Mouse (Mus musculus) layer of hippocampus, adult 2 months (tissue): Measurements from ENCODE around the gene Olfr286. TPM values are rescaled to one million over a fixed set of nuclear protein-coding genes. Genes with fewer than 3 reads are reported as not detected.
A peak's percentile ranks its signal among the peaks of the same experiment; 100 is the strongest.

Experiments
- DNase-seq, 2 experiments: peaks; one replicate each; pipeline ENCODE4 v3.0.0; 2022; ENCODE audit warnings: low spot score in 2 of 2
- H3K27ac ChIP-seq: fragments of 200-600 bp; 2 replicates; pipeline ENCODE4 v1.8.1; 2022
- H3K4me3 ChIP-seq: fragments of 200-600 bp; 2 replicates; pipeline ENCODE4 v1.8.1; 2022; ENCODE audit warnings: mild to moderate bottlenecking
- CTCF ChIP-seq: fragments of 200-600 bp; conservative IDR thresholded peaks from 2 replicates; pipeline ENCODE4 v1.8.1; 2022; ENCODE audit warnings: antibody characterized with exemption, mild to moderate bottlenecking, moderate library complexity
- total RNA-seq, 2 experiments: library from RNA; stranded (reverse); gene quantifications; 2 replicates each; pipeline ENCODE4 v1.2.3; 2021

Gene Olfr286
- total RNA-seq, 2 experiments from 2014 or later, result not detected

DNA sequence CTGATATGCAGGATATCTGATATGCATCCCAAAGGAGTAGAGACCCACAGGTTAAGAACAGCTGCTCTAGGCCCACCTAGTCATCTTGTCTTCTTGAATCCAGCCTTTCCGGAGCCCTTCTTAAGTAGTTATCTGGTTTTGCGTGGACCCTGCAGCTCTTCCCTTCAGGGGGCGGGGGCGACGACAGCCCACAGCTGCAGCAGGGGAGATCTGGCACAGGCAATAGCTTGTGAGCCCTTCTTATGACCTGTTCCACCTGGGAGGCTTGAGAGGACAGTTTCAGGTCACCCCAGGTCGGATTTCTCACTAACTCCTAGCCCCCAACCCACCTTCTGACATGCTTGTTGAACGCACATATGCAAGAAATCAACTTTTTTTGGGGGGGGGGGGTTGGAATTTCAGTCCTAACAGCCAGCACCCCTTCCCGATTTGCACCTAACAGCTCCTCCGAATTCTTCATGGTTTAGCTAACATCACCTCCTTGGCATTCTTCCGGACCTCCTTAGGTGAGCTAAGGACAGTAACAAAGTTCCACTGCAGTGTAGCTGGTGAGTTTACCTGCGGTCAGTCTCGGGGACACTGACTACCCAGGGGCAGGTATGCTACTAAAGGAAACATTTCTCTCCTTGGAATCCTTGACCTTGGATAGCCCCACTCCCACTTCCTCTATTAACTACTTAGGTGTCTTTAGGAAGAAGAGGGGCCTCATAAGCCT lies 52.2 kb downstream of the Olfr286 start:
- DNase-seq, result no peak
- H3K4me3 ChIP-seq, result peak overlapping the region; percentile 81; the same call in 1 of the 2 replicates
- peak overlapping the region; percentile 91; the same call in 1 of the 2 replicates for H3K27ac ChIP-seq
- TF ChIP-seq CTCF, result no peak

DNA sequence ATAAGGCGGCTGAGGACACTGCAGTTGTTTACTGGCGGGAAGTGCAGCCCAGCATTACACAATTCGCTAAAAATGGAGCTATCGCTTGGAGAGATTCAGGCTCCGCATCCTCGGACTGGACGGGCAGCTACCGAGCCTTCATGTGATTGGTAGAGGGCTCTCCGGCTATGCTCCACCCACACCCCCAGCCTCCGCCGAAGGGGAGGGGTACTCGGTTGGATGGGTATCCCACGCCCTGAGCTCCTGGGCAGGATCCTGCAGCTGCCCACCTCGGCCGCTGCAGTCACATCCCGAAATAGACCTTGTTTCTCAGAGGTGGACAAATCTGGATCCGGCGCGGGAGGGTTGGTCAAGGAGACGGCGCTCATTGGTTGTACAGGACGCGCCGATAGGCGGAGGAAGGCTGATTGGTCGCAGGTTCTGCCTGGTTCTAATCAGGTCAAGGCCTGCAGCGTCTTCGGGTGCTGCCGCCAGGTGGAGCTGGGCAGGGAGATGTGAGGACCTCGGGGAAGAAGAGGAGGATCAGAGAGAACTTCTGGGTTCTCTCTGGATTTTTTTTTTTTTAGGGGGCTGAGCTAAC lies 53.0 kb downstream of the Olfr286 start:
- H3K4me3 ChIP-seq, result peak overlapping the region; percentile 81
- peak overlapping the region; percentile 91 for H3K27ac ChIP-seq
- TF ChIP-seq CTCF, result peak; percentile 87
- peak; percentile 84 to 90 for DNase-seq

DNA sequence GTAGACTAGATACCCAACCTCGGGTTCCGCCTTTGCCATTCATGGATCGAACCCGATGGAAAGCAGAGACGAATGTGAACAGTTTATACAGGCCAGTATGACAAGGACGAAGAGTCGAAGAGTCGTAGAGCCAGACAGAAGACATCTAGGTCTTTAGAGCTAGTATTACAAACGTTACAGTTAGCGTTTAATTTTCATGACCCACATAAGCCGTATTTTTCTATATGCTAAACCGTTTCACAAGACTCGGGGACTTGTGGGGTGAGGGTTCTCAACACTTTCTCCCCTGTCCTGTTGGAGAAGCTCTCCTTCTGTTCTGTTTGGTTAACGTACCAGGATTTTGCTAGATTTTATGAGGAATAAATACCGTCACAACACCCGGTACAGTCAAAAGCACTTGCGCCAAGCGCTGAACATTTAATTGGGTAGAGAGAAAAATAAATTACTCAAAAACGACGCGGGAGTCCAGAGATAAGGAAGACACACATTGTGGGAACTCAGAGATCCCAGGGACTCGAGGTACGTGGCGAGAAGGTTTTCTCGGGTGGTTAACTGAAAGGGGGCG lies 53.6 kb downstream of the Olfr286 start:
- peak overlapping the region; percentile 91 for H3K27ac ChIP-seq
- TF ChIP-seq CTCF, result no peak
- DNase-seq, result no peak
- H3K4me3 ChIP-seq, result peak overlapping the region; percentile 81

DNA sequence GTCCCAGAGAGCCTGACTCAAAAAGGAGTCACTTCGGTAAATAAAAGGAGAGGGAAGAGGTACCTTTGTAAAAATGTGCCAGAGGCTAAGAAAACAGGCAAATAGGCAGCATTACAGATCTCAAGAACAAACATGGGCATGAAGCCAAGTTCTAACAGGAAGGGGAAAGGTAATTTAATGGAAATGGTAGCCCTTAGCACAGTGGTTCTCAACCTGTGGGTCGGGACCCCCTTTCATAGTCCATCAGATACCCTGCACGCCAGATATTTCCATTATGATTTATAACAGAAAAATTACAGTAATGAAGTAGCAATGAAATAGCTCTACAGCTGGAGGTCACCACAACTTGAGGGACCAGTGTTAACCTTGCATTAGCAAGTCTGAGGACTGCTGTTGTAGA lies 56.9 kb downstream of the Olfr286 start:
- Histone ChIP-seq H3K4me3 (no peak overlapping the region), H3K27ac (no peak overlapping the region)
- no peak for TF ChIP-seq CTCF
- no peak for DNase-seq

Other genes with a start within 250 kb of the Olfr286 start
- gene Col2a1, start 229.8 kb downstream of the Olfr286 start, total RNA-seq, result 1 to 10 TPM in 1 of 2 experiments, under 1 TPM in 1; 0.61 to 1.2 TPM
- gene Pfkm, start 141.9 kb downstream of the Olfr286 start, total RNA-seq, result 100 to 1,000 TPM; 333 to 349 TPM
- gene Senp1, start 140.7 kb downstream of the Olfr286 start, total RNA-seq, result 10 to 100 TPM; 12.7 to 13.5 TPM
- 10 to 100 TPM; 51.8 to 55.1 TPM for gene Asb8, start 68.8 kb downstream of the Olfr286 start, total RNA-seq
- gene Ccdc184, start 67.3 kb downstream of the Olfr286 start, total RNA-seq, result 10 to 100 TPM; 10.6 to 10.9 TPM
- not detected for gene Olfr288, start 38.9 kb downstream of the Olfr286 start, total RNA-seq
- not detected for gene Gm44579, start 13.5 kb downstream of the Olfr286 start, total RNA-seq
- 1 to 10 TPM; 4.1 to 4.4 TPM for gene Olfr287, start 13.4 kb downstream of the Olfr286 start, total RNA-seq
- gene H1fnt, start 22.8 kb upstream of the Olfr286 start, total RNA-seq, result not detected
- gene Zfp641, start 61.7 kb upstream of the Olfr286 start, total RNA-seq, result 1 to 10 TPM; 6.4 to 6.8 TPM
- not detected for gene Olfr285, start 82.9 kb upstream of the Olfr286 start, total RNA-seq
- not detected for gene Olfr284, start 106.5 kb upstream of the Olfr286 start, total RNA-seq
- gene Olfr283, start 146.5 kb upstream of the Olfr286 start, total RNA-seq, result not detected
- not detected for gene Olfr282, start 196.8 kb upstream of the Olfr286 start, total RNA-seq
- gene Olfr281, start 218.1 kb upstream of the Olfr286 start, total RNA-seq, result not detected
- not detected for gene OR5BS1P, start 235.4 kb upstream of the Olfr286 start, total RNA-seq
- gene Lalba, start 248.3 kb upstream of the Olfr286 start, total RNA-seq, result not detected